Comparison of ENCODE assay signal across 19 mouse cellular contexts in the genomic region with DNA sequence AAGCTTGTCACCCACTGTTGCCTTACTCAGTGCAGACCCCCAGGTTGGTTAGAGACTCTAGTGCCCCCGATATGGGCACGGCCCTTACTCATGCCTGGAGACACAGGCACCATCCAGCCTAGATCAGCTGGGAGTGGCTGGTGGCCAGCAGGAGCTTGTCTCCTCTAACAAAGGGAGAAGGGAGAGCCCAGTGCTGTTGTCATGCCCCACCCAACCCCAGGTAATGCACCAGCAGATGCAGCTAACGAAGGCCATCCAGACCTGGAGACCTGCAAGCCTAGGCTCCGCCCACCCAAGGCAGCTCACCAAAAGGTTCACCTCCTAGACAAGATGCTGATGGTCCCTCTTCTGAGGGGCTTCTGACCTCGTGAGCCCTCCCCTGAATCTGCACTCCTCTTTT. TPM values are rescaled to one million over a fixed set of nuclear protein-coding genes. Genes with fewer than 3 reads are reported as not detected.
"Had no signal": no experiment of that assay in that cellular context is flagged by ENCODE, and none has a peak within 500 bp of the region (broad histone marks: within the 10 kb centered on the region; RNA-seq: fewer than 3 reads in every experiment).

No protein-coding gene starts in this region.

- H3K9me3 ChIP-seq: lung, embryonic 15.5 days; megakaryocyte, embryonic 14.5 days; stomach, embryonic 15.5 days had no signal

- ATAC-seq: intestine, postnatal 0 days; liver, postnatal 0 days had no signal

- DNase-seq: kidney, adult 8-10 months; left cerebral cortex, postnatal 4 days; liver, postnatal 0 days; lung, postnatal 14 days; midbrain, embryonic 14.5 days; right cerebral cortex, postnatal 14 days; thymus, adult 2 months; thymus, postnatal 25 days had no signal

- H3K27ac ChIP-seq: lung, embryonic 15.5 days; macrophage; stomach, embryonic 15.5 days had no signal

- H3K9ac ChIP-seq: liver, postnatal 0 days; lung, embryonic 15.5 days; stomach, embryonic 15.5 days had no signal

- H3K4me3 ChIP-seq: lung, embryonic 15.5 days; megakaryocyte, embryonic 14.5 days; stomach, embryonic 15.5 days had no signal

- H3K4me2 ChIP-seq: lung, embryonic 15.5 days; stomach, embryonic 15.5 days had no signal

- H3K27me3 ChIP-seq: lung, embryonic 15.5 days; megakaryocyte, embryonic 14.5 days; stomach, embryonic 15.5 days had no signal

RNA-seq across cellular contexts. Expression of gene 6030468B19Rik, which starts 32.1 kb away (rescaled TPM):
- total RNA-seq: layer of hippocampus, postnatal 10 days; left cerebral cortex, postnatal 10 days; left cerebral cortex, postnatal 4 days; liver, adult 2 months had no signal
- polyA plus RNA-seq: intestine, postnatal 0 days; liver, adult 2 months; macrophage; midbrain, embryonic 14.5 days; neural tube, embryonic 14.5 days; testis, adult 2 months; urinary bladder, adult 2 months had no signal

RNA-seq across cellular contexts. Expression of gene Gm20708, which starts 44.1 kb away (rescaled TPM):
- polyA plus RNA-seq: testis, adult 2 months; thymus, adult 2 months; urinary bladder, adult 2 months had no signal
